Mouse (Mus musculus) activated CD4-positive, CD25-positive, alpha-beta regulatory T cell, adult 4 months (primary cell): Measurements from ENCODE around the gene Ager. TPM values are rescaled to one million over a fixed set of nuclear protein-coding genes. Genes with fewer than 3 reads are reported as not detected.

Experiments
- ATAC-seq: one replicate; pipeline ENCODE4 v1.8.0; 2017
- polyA plus RNA-seq, 2 experiments: library from polyadenylated mRNA; unstranded; fragments of 100-300 nt; shearing (Covaris generic); gene quantifications; one replicate each; pipeline ENCODE4 v1.2.1; 2017

Ager gene
- polyA plus RNA-seq, 2 experiments from 2014 or later, result 2.5 to 5.4 TPM

DNA sequence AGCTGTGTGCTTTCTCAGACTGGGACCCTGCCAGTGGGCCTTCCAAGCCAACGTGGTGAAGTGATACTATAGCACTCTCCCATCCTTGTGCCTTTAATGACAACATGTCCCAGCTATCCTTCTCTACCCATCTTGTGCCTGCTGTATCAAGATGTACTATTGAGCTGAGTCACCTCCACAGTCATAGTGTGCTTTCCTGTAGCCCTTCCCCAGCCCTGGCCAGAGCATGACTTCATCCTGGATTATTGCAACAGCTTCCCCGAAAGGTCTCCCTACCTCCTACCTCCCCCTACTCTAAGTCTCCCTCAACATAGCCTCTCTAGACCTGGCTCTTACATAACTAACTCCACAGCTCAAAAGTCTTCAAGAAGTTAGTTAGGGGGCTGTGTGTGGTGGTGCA is 38.0 kb downstream of the Ager start:
- ATAC-seq, result no peak

DNA sequence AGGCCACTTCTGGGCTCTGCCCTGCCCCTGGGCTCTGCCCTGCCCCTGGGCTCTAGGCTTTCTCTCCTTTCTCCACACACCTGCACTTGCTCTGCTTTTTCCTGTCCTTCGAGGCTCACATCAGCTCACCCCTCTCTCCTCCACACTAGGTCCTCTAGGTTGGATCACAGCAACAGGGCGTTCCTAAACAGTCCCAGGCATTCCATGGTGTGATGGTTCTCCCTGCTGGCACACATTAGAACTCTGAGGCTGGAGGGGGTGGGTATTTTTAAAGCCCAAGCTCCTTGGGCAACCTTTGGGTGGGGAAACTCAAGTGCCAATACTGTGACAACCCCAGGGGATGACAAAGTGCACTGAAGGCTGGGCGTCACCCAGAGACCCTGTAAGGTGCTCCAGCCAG is 39.8 kb downstream of the Ager start:
- no peak for ATAC-seq

DNA sequence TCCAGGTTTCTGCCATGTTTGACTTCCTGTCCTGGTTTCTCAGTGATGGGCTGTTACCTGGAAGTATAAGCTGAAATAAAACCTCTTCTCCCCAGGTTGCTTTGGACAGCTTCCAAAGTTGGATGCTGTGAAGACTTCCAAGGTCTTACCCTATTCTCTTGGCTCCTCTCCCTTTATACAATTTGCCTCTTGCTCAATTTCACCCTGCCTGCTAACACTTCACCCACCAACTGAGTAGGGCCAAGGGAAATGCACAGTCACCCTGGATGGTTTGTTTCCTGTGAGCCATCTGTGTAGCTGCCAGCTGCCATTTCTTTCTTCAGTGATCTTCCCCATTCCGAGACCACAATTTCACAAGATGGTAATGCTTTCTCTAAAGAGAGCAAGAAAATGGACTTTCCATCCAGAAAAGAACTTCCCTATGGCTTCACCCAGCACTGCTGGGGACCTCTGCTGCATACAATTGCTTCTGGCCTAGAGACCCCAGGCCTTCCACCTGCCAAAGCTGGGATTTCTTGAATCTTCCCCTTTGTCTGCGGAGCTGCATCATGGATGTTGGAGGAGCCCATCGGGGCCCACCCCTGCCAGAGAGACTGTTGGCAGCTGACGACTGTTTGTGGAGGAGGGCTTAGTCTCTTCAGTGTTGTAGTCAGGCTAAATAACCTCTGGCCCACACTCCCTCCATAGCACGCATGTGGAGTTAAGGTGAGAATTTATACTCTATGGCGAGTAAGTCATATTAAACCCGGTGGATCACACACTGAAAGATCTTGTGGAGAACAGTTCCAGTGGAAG is 42.0 kb downstream of the Ager start:
- ATAC-seq, result no peak

DNA sequence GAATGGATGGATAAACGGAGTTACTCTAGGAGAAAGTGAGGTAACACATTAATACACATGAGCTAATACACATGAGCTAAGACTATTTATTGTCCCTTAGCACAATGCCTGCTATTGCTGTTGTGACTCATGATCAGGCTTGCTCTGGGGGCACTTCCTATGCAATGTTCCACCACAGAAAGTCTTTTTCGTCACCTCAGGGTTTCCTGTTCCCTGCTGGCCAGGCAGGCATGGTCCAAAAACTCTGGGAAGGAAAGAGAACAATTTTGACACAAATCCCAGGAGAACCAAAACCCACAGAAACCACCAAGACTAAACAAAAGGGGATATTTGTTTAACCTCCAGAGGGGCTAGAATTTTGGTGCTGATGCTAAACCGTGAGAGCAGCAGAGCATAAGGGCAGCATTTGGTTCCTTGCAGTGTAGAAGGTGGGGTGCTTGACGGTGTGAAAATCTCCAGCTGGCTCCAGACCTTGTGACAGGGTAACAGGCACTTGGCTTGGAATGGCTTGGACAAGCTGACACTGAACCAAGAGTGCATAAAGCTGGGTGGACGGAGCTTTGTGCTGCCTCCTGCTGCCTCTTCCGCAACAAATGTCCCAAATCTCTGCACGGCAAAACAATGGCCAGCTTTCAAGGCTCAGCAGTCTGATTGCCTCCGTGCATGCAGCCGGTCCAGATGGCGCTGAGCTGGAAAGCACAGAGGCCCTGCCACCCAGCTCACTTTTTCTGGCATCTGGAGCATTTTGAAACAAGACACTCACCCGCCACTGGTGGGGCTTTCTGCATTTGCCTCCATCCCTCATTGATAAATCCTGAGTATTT is 43.3 kb downstream of the Ager start:
- ATAC-seq, result no peak

DNA sequence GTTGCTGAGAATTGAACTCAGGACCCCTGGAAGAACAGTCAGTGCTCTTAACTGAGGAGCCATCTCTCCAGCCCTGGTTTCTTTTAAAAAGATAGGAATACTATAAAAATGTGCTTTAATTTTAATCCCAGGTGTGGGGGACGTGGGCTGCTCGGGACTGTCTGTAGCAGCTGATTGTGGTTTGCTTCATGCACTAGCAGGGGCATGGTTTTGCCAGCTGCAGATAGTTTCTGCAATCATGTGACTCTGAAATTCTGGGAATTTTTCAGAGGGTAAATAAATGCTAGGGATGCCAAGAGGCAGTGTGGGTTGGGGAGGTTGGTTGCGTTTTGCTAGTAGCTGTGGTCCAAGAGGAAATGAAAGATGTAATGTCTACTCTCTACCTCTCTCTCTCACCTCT is 44.3 kb downstream of the Ager start:
- ATAC-seq, result no peak

DNA sequence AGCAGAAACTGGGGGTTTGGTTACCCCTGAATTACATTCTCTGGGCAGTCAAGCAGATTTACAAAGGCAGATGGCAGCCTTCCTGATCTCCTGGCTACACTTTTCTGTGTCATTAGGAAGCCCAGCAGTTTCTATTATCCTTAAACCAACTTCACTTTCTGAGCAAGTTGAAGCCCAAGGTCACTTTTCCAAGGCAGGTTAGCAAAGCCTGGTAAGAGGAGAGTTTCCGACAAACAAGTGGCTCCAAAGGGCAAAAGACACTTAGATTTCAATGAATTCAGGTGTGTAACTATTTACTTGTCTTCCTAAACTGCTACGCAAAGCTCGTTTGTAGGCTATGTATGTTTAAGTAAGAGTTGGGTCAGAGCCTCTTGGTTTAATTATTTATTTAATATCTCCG is 45.7 kb downstream of the Ager start:
- ATAC-seq, result no peak

DNA sequence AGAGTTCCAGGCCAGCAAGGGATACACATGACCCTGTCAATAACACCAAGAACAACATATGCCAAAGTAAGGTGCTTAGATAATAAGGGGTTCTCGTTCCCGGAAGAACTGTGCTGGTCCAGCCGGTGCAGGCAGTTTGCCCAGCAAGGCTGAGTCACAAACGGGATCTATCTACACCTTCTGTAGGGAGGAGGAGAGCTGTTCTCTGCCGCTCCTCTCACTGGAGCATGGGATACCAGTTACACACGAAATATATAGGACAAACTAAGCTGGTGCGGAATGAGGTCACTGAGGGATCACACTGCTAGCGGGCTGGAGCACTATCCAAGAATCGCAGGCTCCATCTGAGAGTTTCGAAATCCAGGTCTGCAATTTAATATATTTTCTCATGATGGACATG is 46.3 kb downstream of the Ager start:
- no peak for ATAC-seq

DNA sequence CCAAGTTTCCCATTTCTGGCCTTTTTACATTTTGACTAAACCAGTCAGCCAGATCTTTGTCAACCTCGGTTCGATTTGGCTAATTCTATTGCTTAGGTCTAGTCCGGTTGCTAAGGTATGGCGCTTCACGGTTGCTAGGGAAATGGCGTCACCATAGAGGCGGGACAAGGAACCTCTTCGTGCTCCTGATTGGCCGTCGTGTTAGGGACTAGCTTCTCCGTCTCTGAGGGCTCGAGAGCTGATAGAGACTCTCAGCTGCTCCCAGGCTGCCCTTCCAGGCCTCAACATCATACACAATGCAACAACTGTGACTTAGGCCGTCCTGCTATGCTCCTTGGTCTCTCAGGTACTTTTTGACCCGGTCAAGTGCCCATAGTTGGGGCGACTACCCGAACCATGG is 46.9 kb downstream of the Ager start, which contains the start of gene Fkbpl:
Gene Fkbpl, plus strand, starts transcription at position 157 of the 400 bp plus-strand sequence.
- peak; percentile 73 for ATAC-seq

DNA sequence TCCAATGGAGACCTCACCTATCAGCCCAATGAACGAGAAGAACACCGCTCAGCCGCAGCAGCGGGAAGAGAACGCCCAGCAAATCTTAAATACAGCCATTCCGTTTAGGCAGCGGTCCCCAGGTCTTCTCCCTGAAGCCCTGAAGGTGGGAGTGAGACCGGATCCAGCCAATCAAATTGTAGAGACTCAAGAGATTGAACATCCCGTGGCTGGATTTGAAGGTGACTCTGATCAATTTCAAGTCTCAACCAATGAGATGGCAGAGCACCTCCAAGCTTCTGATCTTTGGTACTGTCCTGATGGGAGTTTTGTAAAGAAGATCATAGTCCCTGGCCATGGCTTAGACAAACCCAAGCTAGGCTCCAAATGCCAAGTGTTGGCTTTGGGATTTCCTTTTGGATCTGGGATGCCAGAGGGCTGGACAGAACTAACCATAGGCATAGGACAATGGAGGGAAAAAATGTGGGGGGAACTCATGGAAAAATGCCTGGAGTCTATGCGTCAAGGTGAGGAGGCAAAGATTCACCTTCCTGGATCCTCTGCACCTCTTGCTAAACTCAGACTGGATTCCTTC is 47.7 kb downstream of the Ager start:
- ATAC-seq, result no peak

DNA sequence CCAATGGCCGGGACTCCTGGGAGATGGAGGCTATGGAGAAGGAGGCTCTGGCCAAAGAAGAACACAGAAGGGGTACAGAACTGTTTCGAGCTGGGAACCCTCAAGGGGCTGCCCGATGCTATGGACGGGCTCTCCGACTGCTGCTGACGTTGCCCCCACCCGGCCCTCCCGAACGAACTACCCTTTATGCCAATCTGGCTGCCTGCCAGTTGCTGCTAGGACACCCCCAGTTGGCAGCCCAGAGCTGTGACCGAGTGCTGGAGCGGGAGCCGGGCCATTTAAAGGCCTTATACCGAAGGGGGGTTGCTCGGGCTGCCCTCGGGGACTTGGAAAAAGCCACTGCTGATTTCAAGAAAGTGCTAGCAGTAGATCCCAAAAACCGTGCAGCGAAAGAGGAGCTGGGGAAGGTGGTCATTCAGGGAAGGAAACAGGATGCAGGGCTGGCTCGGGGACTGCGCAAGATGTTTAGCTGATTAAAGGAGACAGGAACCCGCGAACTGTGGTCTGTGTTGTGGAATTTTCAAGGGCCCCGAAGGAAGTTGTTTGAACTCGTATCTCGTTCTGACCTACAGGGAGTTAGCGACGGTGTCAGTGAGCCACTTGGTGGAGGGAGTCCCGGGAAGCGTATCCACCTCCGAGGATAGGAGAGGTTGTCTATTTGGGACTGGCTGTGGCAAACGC is 48.3 kb downstream of the Ager start:
- no peak for ATAC-seq

DNA sequence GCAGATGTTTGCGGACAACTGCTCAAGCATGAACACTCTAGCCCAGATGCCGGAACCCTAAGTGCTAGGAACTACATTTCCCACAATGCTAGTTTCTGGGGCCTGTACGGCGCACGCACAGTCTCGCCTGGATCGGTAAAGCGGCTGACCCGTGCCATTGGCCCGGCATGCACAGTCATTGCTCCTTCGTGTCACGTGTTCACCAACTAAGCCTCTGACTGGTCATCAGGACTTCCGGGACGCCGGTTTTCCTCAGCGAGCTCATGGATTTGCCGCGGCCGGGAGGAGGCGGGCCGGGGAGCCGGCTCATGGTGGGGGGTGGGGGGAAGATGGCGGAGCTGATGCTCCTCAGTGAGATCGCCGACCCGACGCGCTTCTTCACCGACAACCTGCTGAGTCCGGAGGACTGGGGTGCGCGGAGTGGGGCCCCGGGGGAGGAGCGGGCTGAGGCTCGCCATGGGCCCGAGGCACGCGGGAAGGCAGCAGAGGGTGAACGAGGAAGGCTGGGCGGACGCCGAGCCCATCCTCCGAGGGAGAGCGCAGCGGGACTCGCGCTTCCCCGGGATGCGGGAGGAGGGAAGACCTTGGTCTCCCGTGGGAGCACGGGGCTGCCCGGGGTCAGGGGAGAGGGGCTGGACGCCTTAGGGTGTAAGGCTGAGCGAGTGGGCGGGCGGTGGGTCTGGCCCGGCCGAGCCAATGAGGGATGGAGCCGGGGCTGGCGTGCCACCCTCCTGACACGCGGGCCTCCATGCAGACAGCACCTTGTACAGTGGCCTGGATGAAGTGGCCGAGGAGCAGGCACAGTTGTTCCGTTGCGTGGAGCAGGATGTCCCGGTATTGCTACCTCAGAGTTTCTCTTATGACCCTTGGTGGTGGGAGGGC is 49.5 kb downstream of the Ager start, which contains the start of gene Atf6b:
Gene Atf6b, plus strand, starts transcription at position 241 of the 882 bp plus-strand sequence.
- peak; percentile 98 for ATAC-seq

DNA sequence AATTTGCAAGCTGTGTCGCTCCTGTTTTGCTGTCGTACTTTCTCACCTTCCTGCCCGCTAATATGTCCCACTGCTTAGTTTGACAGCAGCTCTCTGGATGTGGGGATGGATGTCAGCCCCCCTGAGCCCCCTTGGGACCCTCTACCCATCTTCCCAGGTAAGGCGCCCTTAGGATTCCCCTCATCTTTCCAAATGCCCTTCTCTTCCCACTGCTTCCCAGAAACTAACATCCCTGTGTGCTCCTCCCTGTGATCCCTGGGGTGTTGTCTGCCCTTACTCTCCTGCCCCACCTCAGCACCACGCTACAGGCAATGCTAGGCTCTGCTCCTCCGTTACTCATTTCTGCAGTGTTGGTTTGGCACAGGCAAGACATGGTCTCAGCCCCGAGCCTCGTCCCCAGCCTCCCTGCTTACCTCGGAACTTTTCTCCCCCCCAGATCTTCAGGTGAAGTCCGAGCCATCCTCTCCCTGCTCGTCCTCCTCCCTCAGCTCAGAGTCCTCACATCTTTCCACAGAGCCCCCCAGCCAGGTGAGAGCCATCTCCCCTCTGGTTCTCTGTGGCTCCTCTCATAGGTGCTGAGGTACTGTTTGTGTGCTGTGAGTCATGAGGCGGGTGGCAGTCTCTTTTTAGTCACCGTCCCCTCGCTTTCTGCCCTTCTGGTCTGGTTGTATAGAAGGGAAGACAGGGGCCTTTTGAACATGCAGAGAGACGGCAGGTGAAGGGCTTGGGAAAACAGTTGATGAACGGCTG is 50.7 kb downstream of the Ager start:
- no peak for ATAC-seq

DNA sequence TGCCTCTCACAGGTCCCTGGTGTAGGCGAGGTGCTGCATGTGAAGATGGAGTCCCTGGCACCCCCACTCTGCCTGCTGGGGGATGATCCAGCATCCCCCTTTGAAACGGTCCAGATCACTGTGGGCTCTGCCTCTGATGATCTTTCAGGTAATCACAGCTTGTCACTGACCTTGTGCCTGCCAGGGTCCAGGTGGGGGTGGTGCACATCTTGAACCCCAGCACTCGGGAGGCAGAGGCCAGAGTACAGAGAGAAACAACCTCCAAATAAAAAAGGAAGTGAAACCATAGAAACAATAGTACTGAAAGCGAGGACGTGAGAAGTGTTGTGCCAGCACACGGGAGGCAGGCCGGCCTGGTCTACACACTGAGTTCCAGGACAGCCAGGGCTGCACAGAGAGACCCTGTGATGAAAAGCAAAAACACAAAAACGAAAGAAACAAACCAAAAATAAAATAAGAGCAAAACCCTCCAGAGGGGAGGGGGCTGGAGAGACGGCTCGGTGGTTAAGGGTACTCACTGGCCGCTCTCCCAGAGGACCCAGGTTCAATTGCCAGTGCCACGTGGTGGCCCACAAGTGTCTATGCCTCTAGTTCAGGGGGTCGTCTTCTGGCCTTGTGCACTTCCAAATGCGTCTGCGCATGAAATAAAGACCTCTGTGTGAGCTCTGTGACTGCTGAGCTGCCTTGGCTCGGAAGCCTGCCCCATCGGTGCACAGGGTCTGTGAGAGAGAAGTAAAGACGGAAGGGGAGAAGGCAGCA is 51.6 kb downstream of the Ager start:
- ATAC-seq, result no peak

Other genes starting within 250 kb of the Ager start
- gene Btnl2, start 243.0 kb upstream of the Ager start, polyA plus RNA-seq, result under 1 TPM; 0.17 to 0.42 TPM
- not detected for gene Btnl1, start 220.7 kb upstream of the Ager start, polyA plus RNA-seq
- gene BC051142, start 199.0 kb upstream of the Ager start, polyA plus RNA-seq, result 1 to 10 TPM in 1 of 2 experiments, not detected in 1; 2.3 TPM
- not detected for gene Btnl4, start 120.5 kb upstream of the Ager start, polyA plus RNA-seq
- not detected for gene Btnl6, start 80.5 kb upstream of the Ager start, polyA plus RNA-seq
- gene Notch4, start 33.6 kb upstream of the Ager start, polyA plus RNA-seq, result under 1 TPM; 0.52 to 0.58 TPM
- 100 to 1,000 TPM; 213 to 307 TPM for gene Gpsm3, start 8.1 kb upstream of the Ager start, polyA plus RNA-seq
- gene Pbx2, start 6.6 kb upstream of the Ager start, polyA plus RNA-seq, result 10 to 100 TPM in 1 of 2 experiments, 1 to 10 TPM in 1; 8.5 to 10.2 TPM
- gene Rnf5, start 5.8 kb downstream of the Ager start, polyA plus RNA-seq, result 10 to 100 TPM; 49.0 to 56.9 TPM
- 10 to 100 TPM; 16.9 to 18.4 TPM for gene Agpat1, start 6.4 kb downstream of the Ager start, polyA plus RNA-seq
- 1 to 10 TPM; 1.3 to 1.9 TPM for gene Egfl8, start 18.1 kb downstream of the Ager start, polyA plus RNA-seq
- gene Ppt2, start 30.6 kb downstream of the Ager start, polyA plus RNA-seq, result 10 to 100 TPM; 13.3 to 16.8 TPM
- 1 to 10 TPM in 1 of 2 experiments, under 1 TPM in 1; 0.34 to 1.4 TPM for gene Prrt1, start 31.7 kb downstream of the Ager start, polyA plus RNA-seq
- 1 to 10 TPM; 3.5 to 5.4 TPM for gene Fkbpl, start 46.9 kb downstream of the Ager start, polyA plus RNA-seq
- gene Atf6b, start 49.3 kb downstream of the Ager start, polyA plus RNA-seq, result 10 to 100 TPM; 15.6 to 26.7 TPM
- gene Tnxb, start 72.7 kb downstream of the Ager start, polyA plus RNA-seq, result not detected
- gene C4b, start 146.0 kb downstream of the Ager start, polyA plus RNA-seq, result not detected
- not detected for gene Cyp21a1, start 206.7 kb downstream of the Ager start, polyA plus RNA-seq
- 10 to 100 TPM; 37.3 to 51.6 TPM for gene Stk19, start 239.1 kb downstream of the Ager start, polyA plus RNA-seq
- gene Dxo, start 239.2 kb downstream of the Ager start, polyA plus RNA-seq, result 10 to 100 TPM; 19.8 to 28.0 TPM